Mouse (Mus musculus) CH12.LX (cell line): ENCODE measurements around the gene Csnk1g1. TPM values are rescaled to one million over a fixed set of nuclear protein-coding genes. Genes with fewer than 3 reads are reported as not detected.

Experiments used
- DNase-seq: peaks from one replicate; pipeline ENCODE4 v3.0.0-alpha.2; 2013; ENCODE audit errors: extremely low read depth
- H3K27ac ChIP-seq: 2 replicates; pipeline ENCODE4 v1.5.1; 2012; ENCODE audit warnings: low read depth, mild to moderate bottlenecking, control low read depth, moderate library complexity; ENCODE audit not compliant: insufficient read depth
- H3K27me3 ChIP-seq: replicated peaks from 2 replicates; pipeline ENCODE3; 2012; ENCODE audit warnings: inconsistent platforms
- H3K36me3 ChIP-seq, 2 experiments: replicated peaks in 1 of 2; 2 replicates each; pipeline versions ENCODE3 to v1.6.1; 2012; ENCODE audit warnings: inconsistent platforms in 1 of 2, low read length in 1 of 2, mild to moderate bottlenecking in 1 of 2, mixed read lengths in 1 of 2, moderate library complexity in 1 of 2; ENCODE audit not compliant: control insufficient read depth in 1 of 2, insufficient read depth in 1 of 2
- H3K4me1 ChIP-seq, 2 experiments: 2 replicates each; pipeline ENCODE4 v1.6.1; 2012; ENCODE audit warnings: inconsistent platforms in 1 of 2, moderate library complexity in 1 of 2; ENCODE audit not compliant: insufficient read depth in 2 of 2, control insufficient read depth in 1 of 2
- H3K4me2 ChIP-seq: 2 replicates; pipeline ENCODE4 v1.6.1; 2012; ENCODE audit warnings: low read depth, mild to moderate bottlenecking, control low read depth; ENCODE audit not compliant: poor library complexity, insufficient read depth, severe bottlenecking
- H3K4me3 ChIP-seq, 3 experiments: fragments of 150-350 bp in 1 of 3; sonication (generic) in 1 of 3; replicated peaks in 1 of 3; 2 replicates each; pipeline versions ENCODE3 to v1.5.1; 2011 to 2012; ENCODE audit warnings: low read depth in 2 of 3, low read length in 2 of 3, mild to moderate bottlenecking in 2 of 3, moderate library complexity in 2 of 3, control low read depth in 1 of 3, improper control_type of control experiment in 1 of 3, inconsistent platforms in 1 of 3, mixed read lengths in 1 of 3; ENCODE audit not compliant: poor library complexity in 1 of 3
- H3K79me2 ChIP-seq: replicated peaks from 2 replicates; pipeline ENCODE4 v1.6.1; 2012; ENCODE audit warnings: mild to moderate bottlenecking, moderate library complexity; ENCODE audit not compliant: control insufficient read depth, poor library complexity, insufficient read depth, severe bottlenecking; ENCODE audit errors: extremely low read depth
- H3K9ac ChIP-seq: 2 replicates; pipeline ENCODE4 v1.6.1; 2012; ENCODE audit warnings: low read depth, mild to moderate bottlenecking, control low read depth, moderate library complexity; ENCODE audit not compliant: insufficient read depth
- H3K9me3 ChIP-seq: replicated peaks from 2 replicates; pipeline ENCODE3; 2012; ENCODE audit warnings: low read length, inconsistent platforms, mixed read lengths
- CHD2 ChIP-seq: IDR thresholded peaks from 2 replicates; pipeline ENCODE4 v1.6.1; 2011; ENCODE audit warnings: low read length, improper control_type of control experiment
- CTCF ChIP-seq, 2 experiments: IDR thresholded peaks in 1 of 2; conservative IDR thresholded peaks in 1 of 2; 2 replicates each; pipeline ENCODE4 v1.5.1; 2011 to 2012; ENCODE audit warnings: low read depth in 2 of 2, low read length in 2 of 2, improper control_type of control experiment in 1 of 2, inconsistent platforms in 1 of 2, mild to moderate bottlenecking in 1 of 2, moderate library complexity in 1 of 2
- ELF1 ChIP-seq: IDR thresholded peaks from 2 replicates; pipeline ENCODE4 v1.6.1; 2014; ENCODE audit warnings: low read depth, mild to moderate bottlenecking, inconsistent platforms, low read length, improper control_type of control experiment
- EP300 ChIP-seq: IDR thresholded peaks from 2 replicates; pipeline ENCODE4 v1.6.1; 2011; ENCODE audit warnings: low read length, improper control_type of control experiment
- ETS1 ChIP-seq: conservative IDR thresholded peaks from 2 replicates; pipeline ENCODE4 v1.6.1; 2012; ENCODE audit warnings: low read depth, mild to moderate bottlenecking, inconsistent platforms, low read length, improper control_type of control experiment, moderate library complexity
- GABPA ChIP-seq: IDR thresholded peaks from 2 replicates; pipeline ENCODE4 v1.6.1; 2012; ENCODE audit warnings: low read depth, low read length, improper control_type of control experiment, inconsistent platforms; ENCODE audit not compliant: insufficient replicate concordance
- IRF4 ChIP-seq: IDR thresholded peaks from 2 replicates; pipeline ENCODE4 v1.6.1; 2014; ENCODE audit warnings: low read depth, mild to moderate bottlenecking, inconsistent platforms, low read length, improper control_type of control experiment
- JUN ChIP-seq: IDR thresholded peaks from 2 replicates; pipeline ENCODE4 v1.6.1; 2011; ENCODE audit warnings: low read depth, mild to moderate bottlenecking, low read length, improper control_type of control experiment, moderate library complexity; ENCODE audit not compliant: insufficient read depth
- JUND ChIP-seq: conservative IDR thresholded peaks from 2 replicates; pipeline ENCODE4 v1.6.1; 2011; ENCODE audit warnings: low read depth, low read length, improper control_type of control experiment
- KAT2A ChIP-seq: IDR thresholded peaks from 2 replicates; pipeline ENCODE4 v1.6.1; 2012; ENCODE audit warnings: low read length, improper control_type of control experiment, inconsistent platforms; ENCODE audit not compliant: insufficient replicate concordance
- MAFK ChIP-seq: IDR thresholded peaks from 2 replicates; pipeline ENCODE4 v1.6.1; 2011; ENCODE audit warnings: low read length, improper control_type of control experiment; ENCODE audit not compliant: insufficient replicate concordance
- MAX ChIP-seq: IDR thresholded peaks from 2 replicates; pipeline ENCODE4 v1.6.1; 2011; ENCODE audit warnings: low read length, improper control_type of control experiment
- MAZ ChIP-seq: IDR thresholded peaks from 2 replicates; pipeline ENCODE4 v1.6.1; 2012; ENCODE audit warnings: low read depth, mild to moderate bottlenecking, inconsistent platforms, low read length, improper control_type of control experiment, moderate library complexity
- MEF2A ChIP-seq: IDR thresholded peaks from 2 replicates; pipeline ENCODE4 v1.6.1; 2014; ENCODE audit warnings: low read depth, mild to moderate bottlenecking, inconsistent platforms, low read length, improper control_type of control experiment, borderline replicate concordance
- MYC ChIP-seq: IDR thresholded peaks from 2 replicates; pipeline ENCODE4 v1.6.1; 2011; ENCODE audit warnings: low read depth, mild to moderate bottlenecking, improper control_type of control experiment, low read length
- NELFE ChIP-seq: IDR thresholded peaks from 2 replicates; pipeline ENCODE4 v1.6.1; 2011; ENCODE audit warnings: low read depth, low read length, improper control_type of control experiment
- PAX5 ChIP-seq: IDR thresholded peaks from 2 replicates; pipeline ENCODE4 v1.6.1; 2012; ENCODE audit warnings: low read length, inconsistent platforms, mixed read lengths
- POLR2A ChIP-seq: IDR thresholded peaks from 2 replicates; pipeline ENCODE4 v1.6.1; 2011; ENCODE audit warnings: low read depth, mild to moderate bottlenecking, improper control_type of control experiment, low read length
- POLR2AphosphoS2 ChIP-seq: IDR thresholded peaks from 2 replicates; pipeline ENCODE4 v1.6.1; 2011; ENCODE audit warnings: low read depth, low read length, improper control_type of control experiment
- RCOR1 ChIP-seq: conservative IDR thresholded peaks from 2 replicates; pipeline ENCODE4 v1.6.1; 2012; ENCODE audit warnings: low read depth, mild to moderate bottlenecking, inconsistent platforms, low read length, improper control_type of control experiment
- SIN3A ChIP-seq: IDR thresholded peaks from 2 replicates; pipeline ENCODE4 v1.6.1; 2012; ENCODE audit warnings: low read length, improper control_type of control experiment, inconsistent platforms
- TBP ChIP-seq: conservative IDR thresholded peaks from 2 replicates; pipeline ENCODE4 v1.6.1; 2011; ENCODE audit warnings: low read depth, low read length, improper control_type of control experiment
- TCF12 ChIP-seq: IDR thresholded peaks from 2 replicates; pipeline ENCODE4 v1.6.1; 2014; ENCODE audit warnings: low read depth, mild to moderate bottlenecking, inconsistent platforms, low read length, improper control_type of control experiment
- UBTF ChIP-seq: IDR thresholded peaks from 2 replicates; pipeline ENCODE4 v1.6.1; 2012; ENCODE audit warnings: low read depth, mild to moderate bottlenecking, inconsistent platforms, low read length, improper control_type of control experiment, moderate library complexity
- USF2 ChIP-seq: conservative IDR thresholded peaks from 2 replicates; pipeline ENCODE4 v1.6.1; 2011; ENCODE audit warnings: low read depth, low read length, improper control_type of control experiment
- ZC3H11A ChIP-seq: IDR thresholded peaks from 2 replicates; pipeline ENCODE4 v1.6.1; 2012; ENCODE audit warnings: low read depth, mild to moderate bottlenecking, inconsistent platforms, low read length, improper control_type of control experiment
- ZKSCAN1 ChIP-seq: IDR thresholded peaks from 2 replicates; pipeline ENCODE4 v1.6.1; 2012; ENCODE audit warnings: low read depth, inconsistent platforms, low read length, improper control_type of control experiment, borderline replicate concordance
- ZMIZ1 ChIP-seq: IDR thresholded peaks from 2 replicates; pipeline ENCODE4 v1.6.1; 2012; ENCODE audit warnings: low read depth, mild to moderate bottlenecking, inconsistent platforms, low read length, improper control_type of control experiment
- dilution Hi-C: fragments of 300-500 bp; cut with MboI; formaldehyde crosslinking; loops from 2 replicates; pipeline ENCODE4 v1.14.3; 2020; ENCODE audit warnings: low sequenced_read_pairs; ENCODE audit not compliant: extremely low pct_unique_long_range_greater_than_20kb, extremely low pct_ligation_motif_present
- in situ Hi-C: fragments of 300-500 bp; cut with MboI; formaldehyde crosslinking; loops from 3 replicates; pipeline ENCODE4 v1.14.3; 2019; ENCODE audit warnings: low sequenced_read_pairs, low pct_ligation_motif_present, low pct_unique_long_range_greater_than_20kb, mixed read lengths
- polyA plus RNA-seq: library from polyadenylated mRNA; unstranded; fragments of >175 nt; gene quantifications from 2 replicates; pipeline ENCODE4 v1.2.1, GENCODE M21; 2012; ENCODE audit warnings: low read depth; ENCODE audit not compliant: insufficient read length
- total RNA-seq, 2 experiments: library from RNA; depleted of rRNA; stranded (reverse); fragments of 300-350 nt in 1 of 2; fragments of >200 nt in 1 of 2; gene quantifications; 2 replicates each; pipeline ENCODE4 v1.2.3; 2012 to 2014

Gene Csnk1g1
- total and polyA plus RNA-seq, 3 experiments = 11.7 to 16.0 (median 12.3) TPM

DNA sequence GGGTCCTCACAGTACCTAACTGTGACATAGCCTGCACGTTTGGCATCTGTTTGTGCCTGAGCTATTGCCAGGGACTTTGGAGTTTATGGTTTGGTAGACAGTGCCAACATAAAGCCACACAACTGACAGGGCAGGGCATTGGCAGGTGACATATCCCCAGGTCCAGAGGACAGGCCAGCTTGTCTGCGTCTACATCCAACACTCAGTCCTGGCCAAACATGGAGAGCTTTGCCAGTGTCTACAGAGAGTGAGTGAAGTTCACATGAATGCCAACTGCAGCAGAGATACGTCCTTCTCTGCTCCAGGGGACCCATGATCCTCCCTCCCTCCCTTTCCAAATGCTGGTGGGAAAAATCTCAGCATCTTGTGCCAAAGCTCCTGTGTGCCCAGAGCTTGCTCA is 175.4 kb downstream of the Csnk1g1 start:
- no peaks in the 10 kb centered on the region for H3K79me2 ChIP-seq
- no peak for DNase-seq
- peaks cover 9 to 32% of the 10 kb centered on the region in 2 experiments for H3K4me1 ChIP-seq
- no peaks in the 10 kb centered on the region for H3K9me3 ChIP-seq
- dilution Hi-C loops = no loop called here
- no peak overlapping the region for H3K4me3 ChIP-seq
- H3K27ac ChIP-seq = no peak overlapping the region
- peaks cover 22 to 43% of the 10 kb centered on the region in 2 experiments for H3K36me3 ChIP-seq
- no peaks in the 10 kb centered on the region for H3K27me3 ChIP-seq
- in situ Hi-C loops = no loop called here
- TF ChIP-seq JUND (no peak), UBTF (no peak), ZKSCAN1 (no peak), POLR2A (no peak), CTCF (conservative IDR thresholded peaks at IDR 0.05 in 1 of 2, IDR thresholded peaks at IDR 0.05 in 1 of 2; ENCODE audit: low read depth in 2 of 2, low read length in 2 of 2) (no peak), MYC (no peak), MAX (no peak), ZMIZ1 (no peak), ELF1 (no peak), TBP (no peak), NELFE (no peak), ZC3H11A (no peak), MAFK (no peak), JUN (no peak), TCF12 (no peak), RCOR1 (no peak), IRF4 (no peak), KAT2A (no peak), ETS1 (no peak), MAZ (no peak)
- TF ChIP-seq, all 38 proteins: peak for 0
- Histone ChIP-seq H3K4me2 (no peak overlapping the region), H3K9ac (no peak overlapping the region)

DNA sequence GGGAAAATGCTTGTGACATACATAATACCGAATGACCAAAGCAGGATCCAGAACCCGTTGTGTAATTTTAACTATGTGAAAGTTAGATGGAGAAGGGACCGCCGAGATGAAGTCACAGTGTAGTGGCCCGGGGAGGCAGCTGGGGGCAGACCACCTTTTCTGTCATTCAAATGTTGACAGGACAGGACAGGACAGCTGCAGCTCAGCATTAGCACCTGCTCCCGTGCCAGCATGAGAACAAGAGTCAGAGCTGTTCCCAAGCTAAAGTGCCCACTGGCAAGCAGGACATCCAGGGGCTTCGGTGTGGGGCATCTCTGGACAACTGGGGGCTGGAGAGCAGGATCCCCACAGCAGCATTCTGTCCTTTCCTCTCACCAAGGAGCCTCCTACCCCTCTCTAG is 178.3 kb downstream of the Csnk1g1 start:
- H3K79me2 ChIP-seq = no peaks in the 10 kb centered on the region
- in situ Hi-C loops = no loop called here
- no peaks in the 10 kb centered on the region for H3K9me3 ChIP-seq
- H3K4me2 ChIP-seq = no peak overlapping the region
- no peak overlapping the region for H3K4me3 ChIP-seq
- H3K9ac ChIP-seq = no peak overlapping the region
- no peaks in the 10 kb centered on the region for H3K27me3 ChIP-seq
- dilution Hi-C loops = no loop called here
- TF ChIP-seq MAZ (no peak), SIN3A (no peak), IRF4 (no peak), MEF2A (no peak), RCOR1 (no peak), USF2 (no peak), NELFE (no peak), TCF12 (no peak), MAX (no peak), POLR2A (no peak), PAX5 (no peak), ZKSCAN1 (no peak), EP300 (no peak), POLR2AphosphoS2 (no peak), JUN (no peak), CHD2 (no peak), GABPA (no peak), JUND (no peak), ZC3H11A (no peak), ELF1 (no peak)
- no peak overlapping the region for H3K27ac ChIP-seq
- peaks cover 45 to 70% of the 10 kb centered on the region in 2 experiments for H3K36me3 ChIP-seq
- peaks cover 6 to 18% of the 10 kb centered on the region in 2 experiments for H3K4me1 ChIP-seq
- no peak for DNase-seq
